Mouse (Mus musculus): ENCODE data around the gene Tlr6. TPM values are rescaled to one million over a fixed set of nuclear protein-coding genes. Genes with fewer than 3 reads are reported as not detected.

The Tlr6 gene
- polyA plus RNA-seq (2014; fragmentation: Nextera tagmentation; extraction: Ambion mirVana), result 0.26 and 0.66 TPM in 2 replicates

GRCm38 (mm10) chr5:64959843-64960230 is at the start of gene Tlr6:
Tlr6 (minus strand) TSS chr5:64960097.
- H3K9ac ChIP-seq (ENCODE audit: low read depth, low read length), result no peak within 1 kb of the TSS
- no peaks in the 10 kb centered on the region for H3K27me3 ChIP-seq (replicated peaks; ENCODE audit: control insufficient read depth, insufficient read depth, low read length)
- 68% methylated on average over 13 of the region's 13 CpGs for WGBS
- no peaks in the 10 kb centered on the region for H3K4me1 ChIP-seq (replicated peaks; ENCODE audit: control insufficient read depth, insufficient read depth, low read length)
- no peaks in the 10 kb centered on the region for H3K9me3 ChIP-seq (ENCODE audit: control insufficient read depth, low read length)
- no peak within 1 kb of the TSS for H3K4me2 ChIP-seq
- H3K36me3 ChIP-seq (ENCODE audit: control insufficient read depth, insufficient read depth, low read length), result no peaks in the 10 kb centered on the region
- ATAC-seq (replicated peaks; ENCODE audit: low FRiP score) (no peak), DNase-seq (ENCODE audit: low spot score) (no peak)
- H3K27ac ChIP-seq (ENCODE audit: low read depth, low read length), result no peak within 1 kb of the TSS
- H3K4me3 ChIP-seq (ENCODE audit: low read depth, low read length), result no peak within 1 kb of the TSS

GRCm38 (mm10) chr5:65006011-65006491 is 46.2 kb upstream of the Tlr6 start:
- peaks cover 5% of the 10 kb centered on the region; the same call in 1 of the 2 replicates for H3K9me3 ChIP-seq (ENCODE audit: control insufficient read depth, low read length)
- no peak overlapping the region for H3K4me2 ChIP-seq
- DNase-seq (ENCODE audit: low spot score), result no peak
- no peak overlapping the region for H3K27ac ChIP-seq (ENCODE audit: low read depth, low read length)
- no peak overlapping the region for H3K9ac ChIP-seq (ENCODE audit: low read depth, low read length)
- WGBS, result 42% methylated on average over 4 of the region's 4 CpGs
- H3K36me3 ChIP-seq (ENCODE audit: control insufficient read depth, insufficient read depth, low read length), result peaks cover 12% of the 10 kb centered on the region
- no peak overlapping the region for H3K4me3 ChIP-seq (ENCODE audit: low read depth, low read length)
- H3K4me1 ChIP-seq (replicated peaks; ENCODE audit: control insufficient read depth, insufficient read depth, low read length), result no peaks in the 10 kb centered on the region
- H3K27me3 ChIP-seq (replicated peaks; ENCODE audit: control insufficient read depth, insufficient read depth, low read length), result no peaks in the 10 kb centered on the region
- no peak for ATAC-seq (replicated peaks; ENCODE audit: low FRiP score)

DNA sequence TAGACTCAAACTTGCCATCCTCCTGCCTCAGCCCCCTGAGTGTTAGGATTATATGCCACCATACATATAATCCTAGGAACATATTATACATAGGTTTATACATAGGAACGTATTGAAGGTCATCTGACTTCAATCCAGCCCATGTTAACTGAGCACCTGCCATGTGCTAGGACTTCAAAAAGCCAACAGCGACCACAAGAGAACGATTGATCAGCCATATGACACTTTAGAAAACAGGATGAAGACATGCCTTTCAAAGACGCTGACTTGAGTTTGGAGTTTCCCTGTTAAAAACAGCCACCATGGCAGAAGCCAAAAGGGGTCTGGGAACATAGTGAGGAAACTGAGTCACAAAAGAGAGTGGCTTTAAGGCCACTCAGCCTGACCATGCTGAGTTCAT is 45.4 kb upstream of the Tlr6 start:
- peaks cover 9% of the 10 kb centered on the region for H3K36me3 ChIP-seq (ENCODE audit: control insufficient read depth, insufficient read depth, low read length)
- ATAC-seq (replicated peaks; ENCODE audit: low FRiP score), result no peak
- no peaks in the 10 kb centered on the region for H3K27me3 ChIP-seq (replicated peaks; ENCODE audit: control insufficient read depth, insufficient read depth, low read length)
- DNase-seq (ENCODE audit: low spot score), result no peak
- no peak overlapping the region for H3K9ac ChIP-seq (ENCODE audit: low read depth, low read length)
- H3K4me2 ChIP-seq, result no peak overlapping the region
- H3K9me3 ChIP-seq (ENCODE audit: control insufficient read depth, low read length), result peaks cover 2% of the 10 kb centered on the region; the same call in 1 of the 2 replicates
- WGBS, result 88% methylated on average over 4 of the region's 4 CpGs
- no peak overlapping the region for H3K27ac ChIP-seq (ENCODE audit: low read depth, low read length)
- H3K4me3 ChIP-seq (ENCODE audit: low read depth, low read length), result no peak overlapping the region
- H3K4me1 ChIP-seq (replicated peaks; ENCODE audit: control insufficient read depth, insufficient read depth, low read length), result no peaks in the 10 kb centered on the region

GRCm38 (mm10) chr5:65003946-65004535 is 44.1 kb upstream of the Tlr6 start:
- H3K27me3 ChIP-seq (replicated peaks; ENCODE audit: control insufficient read depth, insufficient read depth, low read length), result no peaks in the 10 kb centered on the region
- no peak overlapping the region for H3K9ac ChIP-seq (ENCODE audit: low read depth, low read length)
- no peaks in the 10 kb centered on the region for H3K36me3 ChIP-seq (ENCODE audit: control insufficient read depth, insufficient read depth, low read length)
- H3K9me3 ChIP-seq (ENCODE audit: control insufficient read depth, low read length), result no peaks in the 10 kb centered on the region
- WGBS, result 70% methylated on average over 7 of the region's 7 CpGs
- ATAC-seq (replicated peaks; ENCODE audit: low FRiP score), result no peak
- H3K4me1 ChIP-seq (replicated peaks; ENCODE audit: control insufficient read depth, insufficient read depth, low read length), result no peaks in the 10 kb centered on the region
- no peak overlapping the region for H3K4me3 ChIP-seq (ENCODE audit: low read depth, low read length)
- no peak for DNase-seq (ENCODE audit: low spot score)
- H3K27ac ChIP-seq (ENCODE audit: low read depth, low read length), result no peak overlapping the region
- no peak overlapping the region for H3K4me2 ChIP-seq

- no peak for ATAC-seq (replicated peaks; ENCODE audit: low FRiP score)
- Histone ChIP-seq H3K27ac (ENCODE audit: low read depth, low read length) (no peak overlapping the region), H3K9me3 (ENCODE audit: control insufficient read depth, low read length) (no peaks in the 10 kb centered on the region), H3K4me1 (replicated peaks; ENCODE audit: control insufficient read depth, insufficient read depth, low read length) (no peaks in the 10 kb centered on the region), H3K4me2 (no peak overlapping the region), H3K36me3 (ENCODE audit: control insufficient read depth, insufficient read depth, low read length) (no peaks in the 10 kb centered on the region), H3K27me3 (replicated peaks; ENCODE audit: control insufficient read depth, insufficient read depth, low read length) (no peaks in the 10 kb centered on the region), H3K4me3 (ENCODE audit: low read depth, low read length) (no peak overlapping the region), H3K9ac (ENCODE audit: low read depth, low read length) (no peak overlapping the region)
- 60% methylated on average over 10 of the region's 10 CpGs for WGBS
- DNase-seq (ENCODE audit: low spot score), result no peak
Observed at GRCm38 (mm10) chr5:65002940-65003824, 43.3 kb upstream of the Tlr6 start.

DNA sequence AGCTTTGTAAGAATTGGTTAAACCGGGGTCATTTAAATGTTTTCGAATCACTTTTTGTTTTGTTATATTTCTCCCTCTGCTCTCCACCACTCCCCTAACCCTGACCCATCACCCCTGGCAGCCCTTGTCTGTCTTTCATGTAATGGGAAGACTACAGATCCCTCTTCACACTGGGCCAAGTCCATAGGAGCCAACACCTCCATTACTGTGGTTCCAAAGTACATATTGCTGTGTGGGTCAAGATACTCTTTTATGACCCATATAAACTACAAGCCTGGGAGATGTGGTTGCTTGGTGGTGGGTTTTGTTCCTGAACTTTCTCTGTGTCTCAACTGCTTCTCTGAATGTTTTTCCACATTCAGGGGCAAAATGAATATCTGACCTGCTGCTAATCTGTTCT is 35.5 kb upstream of the Tlr6 start:
- H3K9ac ChIP-seq (ENCODE audit: low read depth, low read length), result no peak overlapping the region
- H3K4me3 ChIP-seq (ENCODE audit: low read depth, low read length), result no peak overlapping the region
- DNase-seq (ENCODE audit: low spot score) (no peak), ATAC-seq (replicated peaks; ENCODE audit: low FRiP score) (no peak)
- H3K4me2 ChIP-seq, result no peak overlapping the region
- no peak overlapping the region for H3K27ac ChIP-seq (ENCODE audit: low read depth, low read length)
- WGBS, result 92% methylated on average over 2 of the region's 2 CpGs
- peaks cover 3% of the 10 kb centered on the region; the same call in 1 of the 2 replicates for H3K36me3 ChIP-seq (ENCODE audit: control insufficient read depth, insufficient read depth, low read length)
- H3K9me3 ChIP-seq (ENCODE audit: control insufficient read depth, low read length), result no peaks in the 10 kb centered on the region
- H3K4me1 ChIP-seq (replicated peaks; ENCODE audit: control insufficient read depth, insufficient read depth, low read length), result no peaks in the 10 kb centered on the region
- no peaks in the 10 kb centered on the region for H3K27me3 ChIP-seq (replicated peaks; ENCODE audit: control insufficient read depth, insufficient read depth, low read length)

- Histone ChIP-seq H3K4me1 (replicated peaks; ENCODE audit: control insufficient read depth, insufficient read depth, low read length) (no peaks in the 10 kb centered on the region), H3K27ac (ENCODE audit: low read depth, low read length) (no peak overlapping the region), H3K4me2 (no peak overlapping the region), H3K9me3 (ENCODE audit: control insufficient read depth, low read length) (no peaks in the 10 kb centered on the region), H3K27me3 (replicated peaks; ENCODE audit: control insufficient read depth, insufficient read depth, low read length) (no peaks in the 10 kb centered on the region), H3K9ac (ENCODE audit: low read depth, low read length) (no peak overlapping the region), H3K36me3 (ENCODE audit: control insufficient read depth, insufficient read depth, low read length) (peaks cover 3% of the 10 kb centered on the region; the same call in 1 of the 2 replicates), H3K4me3 (ENCODE audit: low read depth, low read length) (no peak overlapping the region)
- no peak for ATAC-seq (replicated peaks; ENCODE audit: low FRiP score)
- DNase-seq (ENCODE audit: low spot score), result no peak
- 71% methylated on average over 8 of the region's 8 CpGs for WGBS
Observed at GRCm38 (mm10) chr5:64992540-64992939, 32.6 kb upstream of the Tlr6 start.

GRCm38 (mm10) chr5:64989940-64990339 is 30.0 kb upstream of the Tlr6 start:
- peaks cover 3% of the 10 kb centered on the region; the same call in 1 of the 2 replicates for H3K36me3 ChIP-seq (ENCODE audit: control insufficient read depth, insufficient read depth, low read length)
- H3K27me3 ChIP-seq (replicated peaks; ENCODE audit: control insufficient read depth, insufficient read depth, low read length), result no peaks in the 10 kb centered on the region; the same call in 1 of the 2 replicates
- no peaks in the 10 kb centered on the region for H3K9me3 ChIP-seq (ENCODE audit: control insufficient read depth, low read length)
- WGBS, result 88% methylated on average over 1 of the region's 1 CpGs
- H3K27ac ChIP-seq (ENCODE audit: low read depth, low read length), result no peak overlapping the region
- H3K9ac ChIP-seq (ENCODE audit: low read depth, low read length), result no peak overlapping the region
- no peak overlapping the region for H3K4me2 ChIP-seq
- no peaks in the 10 kb centered on the region for H3K4me1 ChIP-seq (replicated peaks; ENCODE audit: control insufficient read depth, insufficient read depth, low read length)
- ATAC-seq (replicated peaks; ENCODE audit: low FRiP score) (no peak), DNase-seq (ENCODE audit: low spot score) (no peak)
- no peak overlapping the region for H3K4me3 ChIP-seq (ENCODE audit: low read depth, low read length)

Data from liver, embryonic 11.5 days (tissue).